Mouse (Mus musculus) midbrain, postnatal 0 days (tissue): ENCODE measurements around the gene Clec4a4. TPM values are rescaled to one million over a fixed set of nuclear protein-coding genes. Genes with fewer than 3 reads are reported as not detected.

ENCODE experiments used
- ATAC-seq: fragments of 200-750 bp; cut with Nextera tagmentation; 2 replicates; pipeline ENCODE4 v1.8.0; 2017; ENCODE audit warnings: moderate number of reproducible peaks, mild to moderate bottlenecking, moderate TSS enrichment, moderate library complexity; ENCODE audit not compliant: low FRiP score
- DNase-seq: peaks from one replicate; pipeline ENCODE4 v3.0.0-alpha.2; 2015; ENCODE audit warnings: low spot score
- H3K27ac ChIP-seq: fragments of 300-500 bp; sonication (generic); 2 replicates; pipeline ENCODE4 v1.5.1; 2014; ENCODE audit warnings: low read depth, mild to moderate bottlenecking, low read length, mixed read lengths
- H3K27me3 ChIP-seq: fragments of 300-500 bp; sonication (generic); 2 replicates; pipeline ENCODE4 v1.6.1; 2014; ENCODE audit warnings: low read length, control low read depth, mixed read lengths; ENCODE audit not compliant: insufficient read depth
- H3K36me3 ChIP-seq: fragments of 300-500 bp; sonication (generic); 2 replicates; pipeline ENCODE4 v1.6.1; 2014; ENCODE audit warnings: low read length, control low read depth, mixed read lengths; ENCODE audit not compliant: insufficient read depth
- H3K4me1 ChIP-seq: fragments of 300-500 bp; sonication (generic); 2 replicates; pipeline ENCODE4 v1.6.1; 2014; ENCODE audit warnings: mild to moderate bottlenecking, control low read depth, antibody characterized with exemption, low read length, mixed read lengths; ENCODE audit not compliant: insufficient read depth
- H3K4me2 ChIP-seq: fragments of 300-500 bp; sonication (generic); 2 replicates; pipeline ENCODE4 v1.6.1; 2014; ENCODE audit warnings: low read depth, mild to moderate bottlenecking, low read length, mixed read lengths; ENCODE audit not compliant: poor library complexity, severe bottlenecking
- H3K4me3 ChIP-seq: fragments of 300-500 bp; sonication (generic); 2 replicates; pipeline ENCODE4 v1.5.1; 2014; ENCODE audit warnings: low read depth, mild to moderate bottlenecking, low read length, moderate library complexity
- H3K9ac ChIP-seq: fragments of 300-500 bp; sonication (generic); replicated peaks from 2 replicates; pipeline ENCODE4 v1.6.1; 2014; ENCODE audit warnings: mild to moderate bottlenecking, low read length, moderate library complexity, mixed read lengths; ENCODE audit not compliant: poor library complexity, severe bottlenecking
- H3K9me3 ChIP-seq: fragments of 300-500 bp; sonication (generic); 2 replicates; pipeline ENCODE4 v1.6.1; 2016; ENCODE audit warnings: low read length, control low read depth
- CTCF ChIP-seq: IDR thresholded peaks from 2 replicates; pipeline ENCODE4 v1.5.1; 2016; ENCODE audit warnings: antibody characterized with exemption, mild to moderate bottlenecking
- WGBS: fragments of 180-500 bp; shearing (Covaris S2); extraction: QIAGEN DNeasy Blood & Tissue Kit; methylation state at CpG from one replicate; pipeline ENCODE4 v1.1.7; 2014; 5-methylcytosine and 5-hydroxymethylcytosine counted together
- polyA plus RNA-seq: library from polyadenylated mRNA; unstranded; fragments of >200 nt; fragmentation: Nextera tagmentation; extraction: Ambion mirVana; gene quantifications from 2 replicates; pipeline ENCODE4 v1.2.1, GENCODE M21; 2015
- total RNA-seq: library from RNA; depleted of rRNA; stranded (reverse); fragments of >200 nt; gene quantifications from 2 replicates; pipeline ENCODE4 v1.2.3, GENCODE M21; 2014; rRNA removed

The Clec4a4 gene
- total and polyA plus RNA-seq, 2 experiments from 2014 or later, result not detected

DNA sequence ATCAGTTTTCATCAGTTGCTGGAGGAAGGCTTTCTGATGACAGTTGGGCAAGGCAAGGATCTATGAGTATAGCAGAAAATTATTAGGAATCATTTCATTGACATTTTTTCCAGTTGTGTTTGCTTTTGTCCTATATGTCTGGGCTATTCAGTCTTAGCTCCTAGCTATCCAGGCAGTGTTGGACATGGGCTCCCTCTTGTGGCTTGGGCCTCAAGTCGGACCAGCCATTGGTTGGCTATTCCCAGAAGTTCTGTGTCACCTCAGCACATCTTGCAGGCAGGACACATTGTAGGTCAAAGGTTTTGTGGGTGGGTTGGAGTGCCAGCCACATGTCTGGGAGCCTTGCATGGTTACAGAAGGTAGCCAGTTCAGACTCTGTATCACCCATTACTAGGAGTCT lies 15.4 kb downstream of the Clec4a4 start:
- ATAC-seq (no peak), DNase-seq (no peak)
- 69% methylated on average over 1 of the region's 1 CpGs for whole genome bisulfite sequencing
- Histone ChIP-seq H3K4me2 (no peak overlapping the region), H3K4me3 (no peak overlapping the region), H3K9ac (no peak overlapping the region), H3K27ac (no peak overlapping the region), H3K9me3 (no peaks in the 10 kb centered on the region), H3K4me1 (no peaks in the 10 kb centered on the region), H3K36me3 (no peaks in the 10 kb centered on the region), H3K27me3 (no peaks in the 10 kb centered on the region)
- TF ChIP-seq CTCF, result no peak

DNA sequence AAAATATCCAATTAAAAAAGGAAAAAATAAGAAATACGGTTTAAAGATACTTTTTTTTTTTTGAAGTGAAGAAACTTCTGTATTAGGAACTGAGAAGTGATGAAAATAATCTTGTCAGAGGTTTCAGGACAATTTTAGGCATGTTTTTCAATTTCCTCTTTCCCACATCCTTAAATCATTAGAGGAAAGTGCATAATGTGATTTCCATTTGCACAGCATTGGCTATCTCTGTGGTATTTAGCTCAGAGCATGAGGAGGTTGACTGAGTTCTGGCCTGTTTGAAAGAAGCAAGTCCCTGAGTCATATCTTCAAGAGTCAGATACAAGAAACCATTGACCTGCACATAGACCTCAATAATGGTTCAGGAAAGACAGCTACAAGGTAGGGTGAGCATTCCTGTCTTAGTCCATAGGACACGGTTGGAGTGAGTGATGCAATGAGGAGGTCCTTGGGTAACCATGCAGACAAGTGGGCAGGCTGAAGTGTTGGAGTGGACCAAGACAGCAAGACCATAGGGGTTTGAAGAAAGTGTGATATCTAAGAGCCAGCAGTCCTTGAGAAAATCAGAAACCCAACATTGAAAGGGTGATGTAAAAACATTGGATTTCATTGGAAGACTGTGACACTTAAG lies 59.7 kb downstream of the Clec4a4 start, which contains the start of gene Clec4b1:
TSS of gene Clec4b1 (plus strand) at position 221 of the 631 bp plus-strand sequence.
- ATAC-seq (no peak), DNase-seq (no peak)
- Histone ChIP-seq H3K9ac (no peak within 1 kb of the TSS), H3K4me1 (no peaks in the 10 kb centered on the region), H3K27me3 (no peaks in the 10 kb centered on the region), H3K4me3 (no peak within 1 kb of the TSS), H3K27ac (no peak within 1 kb of the TSS), H3K9me3 (peaks cover 8% of the 10 kb centered on the region; the same call in 1 of the 2 replicates), H3K4me2 (no peak within 1 kb of the TSS), H3K36me3 (no peaks in the 10 kb centered on the region)
- WGBS, result 82% methylated on average over 2 of the region's 2 CpGs
- TF ChIP-seq CTCF, result no peak

Other genes with a start within 250 kb of the Clec4a4 start
- 96.0 and 129 TPM in 2 replicates for gene Slc2a3, start 188.7 kb upstream of the Clec4a4 start, total RNA-seq
- gene Slc2a3, start 188.7 kb upstream of the Clec4a4 start, polyA plus RNA-seq, result 48.4 and 50.1 TPM in 2 replicates
- 24.4 and 27.2 TPM in 2 replicates for gene Foxj2, start 170.5 kb upstream of the Clec4a4 start, total RNA-seq
- gene Foxj2, start 170.5 kb upstream of the Clec4a4 start, polyA plus RNA-seq, result 8.6 and 8.8 TPM in 2 replicates
- 1.8 and 2.0 TPM in 2 replicates for gene C3ar1, start 134.2 kb upstream of the Clec4a4 start, total RNA-seq
- gene C3ar1, start 134.2 kb upstream of the Clec4a4 start, polyA plus RNA-seq, result 1.3 and 1.4 TPM in 2 replicates
- gene Necap1, start 115.9 kb upstream of the Clec4a4 start, total RNA-seq, result 145 and 146 TPM in 2 replicates
- 173 and 178 TPM in 2 replicates for gene Necap1, start 115.9 kb upstream of the Clec4a4 start, polyA plus RNA-seq
- gene Clec4a1, start 68.5 kb upstream of the Clec4a4 start, total RNA-seq, result 0.93 and 0.99 TPM in 2 replicates
- 1.2 and 1.6 TPM in 2 replicates for gene Clec4a1, start 68.5 kb upstream of the Clec4a4 start, polyA plus RNA-seq
- gene Clec4a3, start 37.9 kb upstream of the Clec4a4 start, total RNA-seq, result 0.88 TPM in 1 of 2 replicates, not detected in the other
- 0.91 and 1.3 TPM in 2 replicates for gene Clec4a3, start 37.9 kb upstream of the Clec4a4 start, polyA plus RNA-seq
- gene Clec4b1, start 59.6 kb downstream of the Clec4a4 start, total RNA-seq, result not detected in 2 replicates
- not detected in 2 replicates for gene Clec4b1, start 59.6 kb downstream of the Clec4a4 start, polyA plus RNA-seq
- 0.49 and 0.61 TPM in 2 replicates for gene Clec4a2, start 116.1 kb downstream of the Clec4a4 start, total RNA-seq
- 1.2 and 1.8 TPM in 2 replicates for gene Clec4a2, start 116.1 kb downstream of the Clec4a4 start, polyA plus RNA-seq
- not detected in 2 replicates for gene Clec4b2, start 182.5 kb downstream of the Clec4a4 start, total RNA-seq
- gene Clec4b2, start 182.5 kb downstream of the Clec4a4 start, polyA plus RNA-seq, result not detected in 2 replicates
- gene Clec4n, start 239.5 kb downstream of the Clec4a4 start, total RNA-seq, result 0.24 and 1.1 TPM in 2 replicates
- 0.94 and 1.2 TPM in 2 replicates for gene Clec4n, start 239.5 kb downstream of the Clec4a4 start, polyA plus RNA-seq